Mouse (Mus musculus): ENCODE data around the gene Ddx47. TPM values are rescaled to one million over a fixed set of nuclear protein-coding genes. Genes with fewer than 3 reads are reported as not detected.

Gene Ddx47
- polyA plus RNA-seq, 1 experiment from 2014 or later, result 126 TPM

GRCm38 (mm10) chr6:135055882-135056281, 44.5 kb downstream of the Ddx47 start:
- ATAC-seq (ENCODE audit: low FRiP score, low TSS enrichment), result no peak
- H3K9ac ChIP-seq (replicated peaks; ENCODE audit: low read length), result no peak overlapping the region
- H3K27ac ChIP-seq (ENCODE audit: low read length), result no peak overlapping the region
- 40% methylated on average over 4 of the region's 4 CpGs for WGBS
- no peak overlapping the region for H3K4me2 ChIP-seq (replicated peaks; ENCODE audit: low read depth, low read length)
- H3K4me3 ChIP-seq (ENCODE audit: low read length), result no peak overlapping the region
- no peaks in the 10 kb centered on the region for H3K36me3 ChIP-seq (ENCODE audit: insufficient read depth, low read length)
- H3K4me1 ChIP-seq (ENCODE audit: insufficient read depth, low read length), result 0 out of 2 replicates have a peak, but pooled peaks cover 5% of the 10 kb centered on the region
- no peaks in the 10 kb centered on the region for H3K27me3 ChIP-seq (ENCODE audit: insufficient read depth, low read length)
- no peaks in the 10 kb centered on the region for H3K9me3 ChIP-seq (ENCODE audit: low read length)

GRCm38 (mm10) chr6:135060728-135061127, 49.3 kb downstream of the Ddx47 start:
- no peak overlapping the region for H3K4me2 ChIP-seq (replicated peaks; ENCODE audit: low read depth, low read length)
- 91% methylated on average over 4 of the region's 4 CpGs for WGBS

GRCm38 (mm10) chr6:135064621-135065020, 53.2 kb downstream of the Ddx47 start:
- Histone ChIP-seq H3K36me3 (ENCODE audit: insufficient read depth, low read length) (no peaks in the 10 kb centered on the region), H3K4me2 (replicated peaks; ENCODE audit: low read depth, low read length) (no peak overlapping the region; the same call in 1 of the 2 replicates), H3K9ac (replicated peaks; ENCODE audit: low read length) (no peak overlapping the region), H3K4me3 (ENCODE audit: low read length) (no peak overlapping the region), H3K4me1 (ENCODE audit: insufficient read depth, low read length) (peaks cover 26% of the 10 kb centered on the region), H3K9me3 (ENCODE audit: low read length) (no peaks in the 10 kb centered on the region), H3K27ac (ENCODE audit: low read length) (0 out of 2 replicates have a peak overlapping the region, but pooled peaks have one; percentile 39), H3K27me3 (ENCODE audit: insufficient read depth, low read length) (no peaks in the 10 kb centered on the region)
- ATAC-seq (ENCODE audit: low FRiP score, low TSS enrichment), result no peak
- 74% methylated on average over 12 of the region's 12 CpGs for WGBS

More at GRCm38 (mm10) chr6:135060728-135061127, 49.3 kb downstream of the Ddx47 start:
- H3K4me3 ChIP-seq (ENCODE audit: low read length), result no peak overlapping the region
- no peaks in the 10 kb centered on the region for H3K27me3 ChIP-seq (ENCODE audit: insufficient read depth, low read length)
- H3K36me3 ChIP-seq (ENCODE audit: insufficient read depth, low read length), result no peaks in the 10 kb centered on the region
- no peak for ATAC-seq (ENCODE audit: low FRiP score, low TSS enrichment)
- no peak overlapping the region for H3K27ac ChIP-seq (ENCODE audit: low read length)
- H3K9me3 ChIP-seq (ENCODE audit: low read length), result no peaks in the 10 kb centered on the region
- no peak overlapping the region for H3K9ac ChIP-seq (replicated peaks; ENCODE audit: low read length)
- peaks cover 11% of the 10 kb centered on the region for H3K4me1 ChIP-seq (ENCODE audit: insufficient read depth, low read length)

- Histone ChIP-seq H3K9me3 (ENCODE audit: low read length) (no peaks in the 10 kb centered on the region), H3K4me1 (ENCODE audit: insufficient read depth, low read length) (peaks cover 29% of the 10 kb centered on the region), H3K36me3 (ENCODE audit: insufficient read depth, low read length) (no peaks in the 10 kb centered on the region), H3K4me2 (replicated peaks; ENCODE audit: low read depth, low read length) (peak within 1 kb of the TSS; percentile 87), H3K27me3 (ENCODE audit: insufficient read depth, low read length) (no peaks in the 10 kb centered on the region), H3K9ac (replicated peaks; ENCODE audit: low read length) (peak within 1 kb of the TSS; percentile 73), H3K27ac (ENCODE audit: low read length) (peak within 1 kb of the TSS; percentile 57; the same call in 1 of the 2 replicates), H3K4me3 (ENCODE audit: low read length) (peak within 1 kb of the TSS; percentile 65)
- WGBS, result under 1% methylated on average over 43 of the region's 44 CpGs
- ATAC-seq (ENCODE audit: low FRiP score, low TSS enrichment), result peak; percentile 90
Observed at GRCm38 (mm10) chr6:135065236-135065957, 54.0 kb downstream of the Ddx47 start, which contains the start of gene Gprc5a. Gene Gprc5a, plus strand, starts transcription at chr6:135065651.

- Histone ChIP-seq H3K4me2 (replicated peaks; ENCODE audit: low read depth, low read length) (peak overlapping the region; percentile 87; the same call in 1 of the 2 replicates), H3K9me3 (ENCODE audit: low read length) (no peaks in the 10 kb centered on the region), H3K27ac (ENCODE audit: low read length) (no peak overlapping the region), H3K27me3 (ENCODE audit: insufficient read depth, low read length) (no peaks in the 10 kb centered on the region), H3K4me3 (ENCODE audit: low read length) (peak overlapping the region; percentile 6; the same call in 1 of the 2 replicates), H3K4me1 (ENCODE audit: insufficient read depth, low read length) (peaks cover 29% of the 10 kb centered on the region), H3K36me3 (ENCODE audit: insufficient read depth, low read length) (no peaks in the 10 kb centered on the region), H3K9ac (replicated peaks; ENCODE audit: low read length) (no peak overlapping the region)
- ATAC-seq (ENCODE audit: low FRiP score, low TSS enrichment), result no peak
- 38% methylated on average over 6 of the region's 6 CpGs for WGBS
Observed at GRCm38 (mm10) chr6:135066795-135067445, 55.5 kb downstream of the Ddx47 start.

GRCm38 (mm10) chr6:135068221-135068620, 56.8 kb downstream of the Ddx47 start:
- Histone ChIP-seq H3K9ac (replicated peaks; ENCODE audit: low read length) (no peak overlapping the region), H3K36me3 (ENCODE audit: insufficient read depth, low read length) (no peaks in the 10 kb centered on the region), H3K27ac (ENCODE audit: low read length) (no peak overlapping the region), H3K9me3 (ENCODE audit: low read length) (no peaks in the 10 kb centered on the region), H3K27me3 (ENCODE audit: insufficient read depth, low read length) (no peaks in the 10 kb centered on the region), H3K4me2 (replicated peaks; ENCODE audit: low read depth, low read length) (no peak overlapping the region), H3K4me1 (ENCODE audit: insufficient read depth, low read length) (peaks cover 29% of the 10 kb centered on the region), H3K4me3 (ENCODE audit: low read length) (no peak overlapping the region)
- WGBS, result 64% methylated on average over 5 of the region's 5 CpGs
- ATAC-seq (ENCODE audit: low FRiP score, low TSS enrichment), result no peak

- H3K27me3 ChIP-seq (ENCODE audit: insufficient read depth, low read length), result no peaks in the 10 kb centered on the region
- H3K36me3 ChIP-seq (ENCODE audit: insufficient read depth, low read length), result no peaks in the 10 kb centered on the region
- WGBS, result 49% methylated on average over 6 of the region's 6 CpGs
- H3K9me3 ChIP-seq (ENCODE audit: low read length), result no peaks in the 10 kb centered on the region
- H3K9ac ChIP-seq (replicated peaks; ENCODE audit: low read length), result no peak overlapping the region
- no peak overlapping the region for H3K4me2 ChIP-seq (replicated peaks; ENCODE audit: low read depth, low read length)
- no peak overlapping the region for H3K27ac ChIP-seq (ENCODE audit: low read length)
- no peak overlapping the region for H3K4me3 ChIP-seq (ENCODE audit: low read length)
- peaks cover 28% of the 10 kb centered on the region for H3K4me1 ChIP-seq (ENCODE audit: insufficient read depth, low read length)
- no peak for ATAC-seq (ENCODE audit: low FRiP score, low TSS enrichment)
Observed at GRCm38 (mm10) chr6:135069856-135070255, 58.4 kb downstream of the Ddx47 start.

- Histone ChIP-seq H3K27me3 (ENCODE audit: insufficient read depth, low read length) (no peaks in the 10 kb centered on the region), H3K4me3 (ENCODE audit: low read length) (no peak overlapping the region), H3K4me1 (ENCODE audit: insufficient read depth, low read length) (peaks cover 24% of the 10 kb centered on the region), H3K36me3 (ENCODE audit: insufficient read depth, low read length) (no peaks in the 10 kb centered on the region), H3K9me3 (ENCODE audit: low read length) (no peaks in the 10 kb centered on the region), H3K27ac (ENCODE audit: low read length) (no peak overlapping the region), H3K4me2 (replicated peaks; ENCODE audit: low read depth, low read length) (no peak overlapping the region), H3K9ac (replicated peaks; ENCODE audit: low read length) (no peak overlapping the region)
- 83% methylated on average over 2 of the region's 2 CpGs for WGBS
- ATAC-seq (ENCODE audit: low FRiP score, low TSS enrichment), result no peak
Observed at GRCm38 (mm10) chr6:135070347-135070746, 58.9 kb downstream of the Ddx47 start.
